Mouse (Mus musculus): ENCODE data around the gene P2rx2. TPM values are rescaled to one million over a fixed set of nuclear protein-coding genes. Genes with fewer than 3 reads are reported as not detected.

P2rx2 gene
- polyA plus RNA-seq, 1 experiment from 2014 or later: 1.1 TPM

DNA sequence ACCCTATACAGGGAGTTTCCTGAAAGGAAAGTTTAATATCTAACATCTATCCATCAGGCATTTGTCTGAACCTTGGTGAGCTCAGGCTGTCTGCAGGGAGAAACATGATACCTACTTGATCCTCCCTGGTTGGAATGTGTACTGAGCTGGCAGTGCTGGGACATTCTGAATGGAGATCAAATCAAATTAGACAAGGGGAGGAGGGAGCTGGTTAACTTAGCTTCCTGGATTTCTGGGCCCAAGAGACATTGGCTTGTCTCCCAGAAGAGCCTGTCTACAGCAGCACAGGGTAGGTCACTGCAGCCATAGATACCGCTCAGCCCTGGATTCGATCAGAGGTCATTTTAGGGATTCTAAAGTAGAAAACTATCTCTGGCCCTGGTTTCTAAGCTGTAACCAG, 4.2 kb downstream of the P2rx2 start:
- no peaks in the 10 kb centered on the region for H3K9me3 ChIP-seq
- peaks cover 14% of the 10 kb centered on the region for H3K4me1 ChIP-seq (replicated peaks)
- H3K4me2 ChIP-seq: no peak overlapping the region
- no peak overlapping the region for H3K9ac ChIP-seq (replicated peaks)
- H3K36me3 ChIP-seq: peaks cover 56% of the 10 kb centered on the region
- WGBS: 91% methylated on average over 2 of the region's 2 CpGs
- ATAC-seq (ENCODE audit: insufficient number of reproducible peaks, insufficient read depth, low FRiP score, low TSS enrichment, low read depth): no peak
- peaks cover 35% of the 10 kb centered on the region for H3K27me3 ChIP-seq
- no peak overlapping the region for H3K27ac ChIP-seq
- H3K4me3 ChIP-seq (replicated peaks): no peak overlapping the region

DNA sequence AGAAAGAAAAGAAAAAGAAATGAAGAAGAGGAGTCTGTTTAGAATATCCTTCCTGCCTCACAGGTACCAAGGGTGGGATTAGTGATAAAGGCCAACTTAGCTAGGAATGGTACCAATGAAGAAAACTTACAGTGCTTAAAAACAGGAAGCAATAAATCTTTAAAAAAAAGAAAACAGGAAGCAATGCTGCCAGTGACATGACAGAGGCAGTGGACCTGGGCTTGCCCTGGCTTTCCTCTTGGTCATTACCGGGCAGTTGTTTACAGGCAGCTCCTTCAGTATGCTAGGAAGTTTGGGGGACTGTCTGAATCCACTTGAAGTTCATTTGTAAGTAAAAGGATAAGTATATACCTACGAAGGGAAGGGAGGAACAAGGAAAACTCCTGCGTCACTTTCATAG, 12.5 kb downstream of the P2rx2 start:
- Histone ChIP-seq H3K4me1 (replicated peaks) (no peaks in the 10 kb centered on the region), H3K9ac (replicated peaks) (no peak overlapping the region), H3K4me3 (replicated peaks) (no peak overlapping the region), H3K36me3 (peaks cover 91% of the 10 kb centered on the region), H3K27ac (no peak overlapping the region), H3K4me2 (no peak overlapping the region), H3K27me3 (no peaks in the 10 kb centered on the region), H3K9me3 (no peaks in the 10 kb centered on the region)
- no peak for ATAC-seq (ENCODE audit: insufficient number of reproducible peaks, insufficient read depth, low FRiP score, low TSS enrichment, low read depth)
- 75% methylated on average over 3 of the region's 3 CpGs for WGBS

DNA sequence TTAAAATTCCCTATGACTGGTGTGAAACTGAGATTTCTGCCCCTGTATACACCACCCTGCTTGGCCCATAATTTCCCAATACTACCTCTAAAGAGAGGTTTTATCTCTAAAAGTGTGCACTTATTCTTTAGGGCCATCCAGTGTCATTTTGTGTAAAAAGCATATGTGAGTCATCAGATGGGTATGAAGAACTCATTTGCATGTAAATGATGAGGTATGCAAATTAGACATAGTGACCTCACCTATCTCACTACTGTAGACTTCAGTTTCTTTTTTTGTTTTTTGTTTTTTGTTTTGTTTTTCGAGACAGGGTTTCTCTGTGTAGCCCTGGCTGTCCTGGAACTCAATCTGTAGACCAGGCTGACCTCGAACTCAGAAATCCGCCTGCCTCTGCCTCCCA, 29.9 kb downstream of the P2rx2 start:
- Histone ChIP-seq H3K9ac (replicated peaks) (no peak overlapping the region), H3K4me1 (replicated peaks) (no peaks in the 10 kb centered on the region), H3K27ac (no peak overlapping the region), H3K9me3 (no peaks in the 10 kb centered on the region), H3K4me2 (no peak overlapping the region), H3K36me3 (peaks cover 87% of the 10 kb centered on the region), H3K27me3 (no peaks in the 10 kb centered on the region), H3K4me3 (replicated peaks) (no peak overlapping the region)
- WGBS: 91% methylated on average over 3 of the region's 3 CpGs
- ATAC-seq (ENCODE audit: insufficient number of reproducible peaks, insufficient read depth, low FRiP score, low TSS enrichment, low read depth): no peak

- no peak overlapping the region for H3K4me3 ChIP-seq (replicated peaks)
- no peaks in the 10 kb centered on the region for H3K4me1 ChIP-seq (replicated peaks)
- no peak overlapping the region for H3K4me2 ChIP-seq
- no peak overlapping the region for H3K27ac ChIP-seq
- WGBS: 95% methylated on average over 7 of the region's 7 CpGs
- no peaks in the 10 kb centered on the region for H3K9me3 ChIP-seq
- no peak overlapping the region for H3K9ac ChIP-seq (replicated peaks)
- peaks cover 94% of the 10 kb centered on the region for H3K36me3 ChIP-seq
- H3K27me3 ChIP-seq: no peaks in the 10 kb centered on the region
- no peak for ATAC-seq (ENCODE audit: insufficient number of reproducible peaks, insufficient read depth, low FRiP score, low TSS enrichment, low read depth)
Measured at GRCm38 (mm10) chr5:110308861-110309260, 34.2 kb downstream of the P2rx2 start.

GRCm38 (mm10) chr5:110300591-110300990, 42.4 kb downstream of the P2rx2 start:
- WGBS: 92% methylated on average over 2 of the region's 2 CpGs
- H3K36me3 ChIP-seq: peaks cover 98% of the 10 kb centered on the region

GRCm38 (mm10) chr5:110296637-110297036, 46.4 kb downstream of the P2rx2 start:
- no peak overlapping the region for H3K4me3 ChIP-seq (replicated peaks)
- no peaks in the 10 kb centered on the region for H3K9me3 ChIP-seq
- no peak overlapping the region for H3K9ac ChIP-seq (replicated peaks)
- H3K4me1 ChIP-seq (replicated peaks): no peaks in the 10 kb centered on the region
- WGBS: 100% methylated on average over 1 of the region's 1 CpGs
- H3K27me3 ChIP-seq: no peaks in the 10 kb centered on the region
- H3K36me3 ChIP-seq: peaks cover 93% of the 10 kb centered on the region
- H3K27ac ChIP-seq: no peak overlapping the region
- no peak for ATAC-seq (ENCODE audit: insufficient number of reproducible peaks, insufficient read depth, low FRiP score, low TSS enrichment, low read depth)
- H3K4me2 ChIP-seq: no peak overlapping the region

More at GRCm38 (mm10) chr5:110300591-110300990, 42.4 kb downstream of the P2rx2 start:
- Histone ChIP-seq H3K27me3 (no peaks in the 10 kb centered on the region), H3K4me1 (replicated peaks) (no peaks in the 10 kb centered on the region), H3K4me3 (replicated peaks) (no peak overlapping the region), H3K9me3 (no peaks in the 10 kb centered on the region), H3K27ac (no peak overlapping the region), H3K4me2 (no peak overlapping the region), H3K9ac (replicated peaks) (no peak overlapping the region)
- no peak for ATAC-seq (ENCODE audit: insufficient number of reproducible peaks, insufficient read depth, low FRiP score, low TSS enrichment, low read depth)

DNA sequence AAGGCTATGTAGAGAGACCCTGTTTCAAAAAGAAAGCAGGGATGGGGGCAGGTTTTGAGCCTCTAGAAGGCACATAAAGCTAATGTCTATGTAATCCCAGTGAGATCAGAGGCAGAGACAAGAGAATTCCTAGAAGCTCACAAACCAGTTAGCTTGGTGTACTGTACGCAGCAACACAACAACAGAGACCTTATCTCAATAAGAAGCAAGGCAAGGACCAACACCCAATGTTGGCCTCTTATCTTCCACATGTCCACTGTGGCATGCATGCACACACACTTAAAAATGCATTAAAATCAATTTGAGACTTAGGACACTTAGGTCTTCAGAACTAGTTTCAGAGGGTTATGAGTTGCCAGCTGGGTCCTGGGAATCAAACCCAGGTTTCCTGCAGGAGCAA, 51.4 kb downstream of the P2rx2 start:
- no peak overlapping the region for H3K4me3 ChIP-seq (replicated peaks)
- no peak for ATAC-seq (ENCODE audit: insufficient number of reproducible peaks, insufficient read depth, low FRiP score, low TSS enrichment, low read depth)
- peaks cover 71% of the 10 kb centered on the region for H3K36me3 ChIP-seq
- H3K4me1 ChIP-seq (replicated peaks): peaks cover 8% of the 10 kb centered on the region
- H3K27ac ChIP-seq: no peak overlapping the region
- no peak overlapping the region for H3K9ac ChIP-seq (replicated peaks)
- WGBS: 97% methylated on average over 1 of the region's 1 CpGs
- H3K27me3 ChIP-seq: no peaks in the 10 kb centered on the region
- H3K4me2 ChIP-seq: no peak overlapping the region
- H3K9me3 ChIP-seq: no peaks in the 10 kb centered on the region

Other genes starting within 250 kb of the P2rx2 start
- gene Gm35315, start 248.8 kb downstream of the P2rx2 start, polyA plus RNA-seq (2016; fragmentation: Nextera tagmentation; extraction: Ambion mirVana): 1.1 and 1.7 TPM in 2 replicates
- gene Plcxd1, start 243.2 kb downstream of the P2rx2 start, polyA plus RNA-seq (2016; fragmentation: Nextera tagmentation; extraction: Ambion mirVana): 1.8 and 2.0 TPM in 2 replicates
- gene Gtpbp6, start 235.0 kb downstream of the P2rx2 start, polyA plus RNA-seq (2016; fragmentation: Nextera tagmentation; extraction: Ambion mirVana): 41.7 and 42.5 TPM in 2 replicates
- 5.0 and 5.1 TPM in 2 replicates for gene Zfp605, start 233.1 kb downstream of the P2rx2 start, polyA plus RNA-seq (2016; fragmentation: Nextera tagmentation; extraction: Ambion mirVana)
- gene Chfr, start 207.4 kb downstream of the P2rx2 start, polyA plus RNA-seq (2016; fragmentation: Nextera tagmentation; extraction: Ambion mirVana): 32.4 and 34.2 TPM in 2 replicates
- gene Golga3, start 166.5 kb downstream of the P2rx2 start, polyA plus RNA-seq (2016; fragmentation: Nextera tagmentation; extraction: Ambion mirVana): 25.1 and 26.6 TPM in 2 replicates
- 41.3 and 43.2 TPM in 2 replicates for gene Ankle2, start 112.2 kb downstream of the P2rx2 start, polyA plus RNA-seq (2016; fragmentation: Nextera tagmentation; extraction: Ambion mirVana)
- gene Pgam5, start 73.3 kb downstream of the P2rx2 start, polyA plus RNA-seq (2016; fragmentation: Nextera tagmentation; extraction: Ambion mirVana): 87.7 and 88.1 TPM in 2 replicates
- gene Pxmp2, start 57.0 kb downstream of the P2rx2 start, polyA plus RNA-seq (2016; fragmentation: Nextera tagmentation; extraction: Ambion mirVana): 9.7 and 11.0 TPM in 2 replicates
- 45.2 and 47.7 TPM in 2 replicates for gene Pole, start 56.9 kb downstream of the P2rx2 start, polyA plus RNA-seq (2016; fragmentation: Nextera tagmentation; extraction: Ambion mirVana)
- gene Lrcol1, start 1.5 kb upstream of the P2rx2 start, polyA plus RNA-seq (2016; fragmentation: Nextera tagmentation; extraction: Ambion mirVana): not detected in 2 replicates
- 27.7 and 31.4 TPM in 2 replicates for gene Fbrsl1, start 105.3 kb upstream of the P2rx2 start, polyA plus RNA-seq (2016; fragmentation: Nextera tagmentation; extraction: Ambion mirVana)
- 0.09 TPM in 2 replicates for gene Galnt9, start 201.1 kb upstream of the P2rx2 start, polyA plus RNA-seq (2016; fragmentation: Nextera tagmentation; extraction: Ambion mirVana)

Data from limb, embryonic 12.5 days (tissue).